Mouse (Mus musculus) CH12.LX (cell line): Measurements from ENCODE around the gene Uvrag. TPM values are rescaled to one million over a fixed set of nuclear protein-coding genes. Genes with fewer than 3 reads are reported as not detected.
A peak's percentile ranks its signal among the peaks of the same experiment; 100 is the strongest.

Source experiments
- DNase-seq: peaks from one replicate; pipeline ENCODE4 v3.0.0-alpha.2; 2013; ENCODE audit errors: extremely low read depth
- H3K27ac ChIP-seq: 2 replicates; pipeline ENCODE4 v1.5.1; 2012; ENCODE audit warnings: low read depth, mild to moderate bottlenecking, control low read depth, moderate library complexity; ENCODE audit not compliant: insufficient read depth
- H3K27me3 ChIP-seq: replicated peaks from 2 replicates; pipeline ENCODE3; 2012; ENCODE audit warnings: inconsistent platforms
- H3K36me3 ChIP-seq, 2 experiments: replicated peaks in 1 of 2; 2 replicates each; pipeline versions ENCODE3 to v1.6.1; 2012; ENCODE audit warnings: inconsistent platforms in 1 of 2, low read length in 1 of 2, mild to moderate bottlenecking in 1 of 2, mixed read lengths in 1 of 2, moderate library complexity in 1 of 2; ENCODE audit not compliant: control insufficient read depth in 1 of 2, insufficient read depth in 1 of 2
- H3K4me1 ChIP-seq, 2 experiments: 2 replicates each; pipeline ENCODE4 v1.6.1; 2012; ENCODE audit warnings: inconsistent platforms in 1 of 2, moderate library complexity in 1 of 2; ENCODE audit not compliant: insufficient read depth in 2 of 2, control insufficient read depth in 1 of 2
- H3K4me2 ChIP-seq: 2 replicates; pipeline ENCODE4 v1.6.1; 2012; ENCODE audit warnings: low read depth, mild to moderate bottlenecking, control low read depth; ENCODE audit not compliant: poor library complexity, insufficient read depth, severe bottlenecking
- H3K4me3 ChIP-seq, 3 experiments: fragments of 150-350 bp in 1 of 3; sonication (generic) in 1 of 3; replicated peaks in 1 of 3; 2 replicates each; pipeline versions ENCODE3 to v1.5.1; 2011 to 2012; ENCODE audit warnings: low read depth in 2 of 3, low read length in 2 of 3, mild to moderate bottlenecking in 2 of 3, moderate library complexity in 2 of 3, control low read depth in 1 of 3, improper control_type of control experiment in 1 of 3, inconsistent platforms in 1 of 3, mixed read lengths in 1 of 3; ENCODE audit not compliant: poor library complexity in 1 of 3
- H3K79me2 ChIP-seq: replicated peaks from 2 replicates; pipeline ENCODE4 v1.6.1; 2012; ENCODE audit warnings: mild to moderate bottlenecking, moderate library complexity; ENCODE audit not compliant: control insufficient read depth, poor library complexity, insufficient read depth, severe bottlenecking; ENCODE audit errors: extremely low read depth
- H3K9ac ChIP-seq: 2 replicates; pipeline ENCODE4 v1.6.1; 2012; ENCODE audit warnings: low read depth, mild to moderate bottlenecking, control low read depth, moderate library complexity; ENCODE audit not compliant: insufficient read depth
- H3K9me3 ChIP-seq: replicated peaks from 2 replicates; pipeline ENCODE3; 2012; ENCODE audit warnings: low read length, inconsistent platforms, mixed read lengths
- CHD2 ChIP-seq: IDR thresholded peaks from 2 replicates; pipeline ENCODE4 v1.6.1; 2011; ENCODE audit warnings: low read length, improper control_type of control experiment
- CTCF ChIP-seq, 2 experiments: IDR thresholded peaks in 1 of 2; conservative IDR thresholded peaks in 1 of 2; 2 replicates each; pipeline ENCODE4 v1.5.1; 2011 to 2012; ENCODE audit warnings: low read depth in 2 of 2, low read length in 2 of 2, improper control_type of control experiment in 1 of 2, inconsistent platforms in 1 of 2, mild to moderate bottlenecking in 1 of 2, moderate library complexity in 1 of 2
- ETS1 ChIP-seq: conservative IDR thresholded peaks from 2 replicates; pipeline ENCODE4 v1.6.1; 2012; ENCODE audit warnings: low read depth, mild to moderate bottlenecking, inconsistent platforms, low read length, improper control_type of control experiment, moderate library complexity
- HCFC1 ChIP-seq: IDR thresholded peaks from 2 replicates; pipeline ENCODE4 v1.6.1; 2012; ENCODE audit warnings: low read depth, mild to moderate bottlenecking, inconsistent platforms, low read length, improper control_type of control experiment
- KAT2A ChIP-seq: IDR thresholded peaks from 2 replicates; pipeline ENCODE4 v1.6.1; 2012; ENCODE audit warnings: low read length, improper control_type of control experiment, inconsistent platforms; ENCODE audit not compliant: insufficient replicate concordance
- MAFK ChIP-seq: IDR thresholded peaks from 2 replicates; pipeline ENCODE4 v1.6.1; 2011; ENCODE audit warnings: low read length, improper control_type of control experiment; ENCODE audit not compliant: insufficient replicate concordance
- MAX ChIP-seq: IDR thresholded peaks from 2 replicates; pipeline ENCODE4 v1.6.1; 2011; ENCODE audit warnings: low read length, improper control_type of control experiment
- MAZ ChIP-seq: IDR thresholded peaks from 2 replicates; pipeline ENCODE4 v1.6.1; 2012; ENCODE audit warnings: low read depth, mild to moderate bottlenecking, inconsistent platforms, low read length, improper control_type of control experiment, moderate library complexity
- MEF2A ChIP-seq: IDR thresholded peaks from 2 replicates; pipeline ENCODE4 v1.6.1; 2014; ENCODE audit warnings: low read depth, mild to moderate bottlenecking, inconsistent platforms, low read length, improper control_type of control experiment, borderline replicate concordance
- MYC ChIP-seq: IDR thresholded peaks from 2 replicates; pipeline ENCODE4 v1.6.1; 2011; ENCODE audit warnings: low read depth, mild to moderate bottlenecking, improper control_type of control experiment, low read length
- POLR2A ChIP-seq: IDR thresholded peaks from 2 replicates; pipeline ENCODE4 v1.6.1; 2011; ENCODE audit warnings: low read depth, mild to moderate bottlenecking, improper control_type of control experiment, low read length
- POLR2AphosphoS2 ChIP-seq: IDR thresholded peaks from 2 replicates; pipeline ENCODE4 v1.6.1; 2011; ENCODE audit warnings: low read depth, low read length, improper control_type of control experiment
- RAD21 ChIP-seq: IDR thresholded peaks from 2 replicates; pipeline ENCODE4 v1.6.1; 2011; ENCODE audit warnings: low read depth, mild to moderate bottlenecking, low read length, improper control_type of control experiment, moderate library complexity
- SMC3 ChIP-seq: IDR thresholded peaks from 2 replicates; pipeline ENCODE4 v1.6.1; 2011; ENCODE audit warnings: low read depth, low read length, improper control_type of control experiment
- USF1 ChIP-seq: IDR thresholded peaks from 2 replicates; pipeline ENCODE4 v1.6.1; 2014; ENCODE audit warnings: low read depth, mild to moderate bottlenecking, inconsistent platforms, low read length, improper control_type of control experiment
- USF2 ChIP-seq: conservative IDR thresholded peaks from 2 replicates; pipeline ENCODE4 v1.6.1; 2011; ENCODE audit warnings: low read depth, low read length, improper control_type of control experiment
- ZC3H11A ChIP-seq: IDR thresholded peaks from 2 replicates; pipeline ENCODE4 v1.6.1; 2012; ENCODE audit warnings: low read depth, mild to moderate bottlenecking, inconsistent platforms, low read length, improper control_type of control experiment
- ZKSCAN1 ChIP-seq: IDR thresholded peaks from 2 replicates; pipeline ENCODE4 v1.6.1; 2012; ENCODE audit warnings: low read depth, inconsistent platforms, low read length, improper control_type of control experiment, borderline replicate concordance
- dilution Hi-C: fragments of 300-500 bp; cut with MboI; formaldehyde crosslinking; loops from 2 replicates; pipeline ENCODE4 v1.14.3; 2020; ENCODE audit warnings: low sequenced_read_pairs; ENCODE audit not compliant: extremely low pct_unique_long_range_greater_than_20kb, extremely low pct_ligation_motif_present
- in situ Hi-C: fragments of 300-500 bp; cut with MboI; formaldehyde crosslinking; loops from 3 replicates; pipeline ENCODE4 v1.14.3; 2019; ENCODE audit warnings: low sequenced_read_pairs, low pct_ligation_motif_present, low pct_unique_long_range_greater_than_20kb, mixed read lengths
- polyA plus RNA-seq: library from polyadenylated mRNA; unstranded; fragments of >175 nt; gene quantifications from 2 replicates; pipeline ENCODE4 v1.2.1, GENCODE M21; 2012; ENCODE audit warnings: low read depth; ENCODE audit not compliant: insufficient read length
- total RNA-seq, 2 experiments: library from RNA; depleted of rRNA; stranded (reverse); fragments of 300-350 nt in 1 of 2; fragments of >200 nt in 1 of 2; gene quantifications; 2 replicates each; pipeline ENCODE4 v1.2.3; 2012 to 2014

Uvrag gene
- total and polyA plus RNA-seq, 3 experiments, result 20.6 to 47.4 (median 37.5) TPM

DNA sequence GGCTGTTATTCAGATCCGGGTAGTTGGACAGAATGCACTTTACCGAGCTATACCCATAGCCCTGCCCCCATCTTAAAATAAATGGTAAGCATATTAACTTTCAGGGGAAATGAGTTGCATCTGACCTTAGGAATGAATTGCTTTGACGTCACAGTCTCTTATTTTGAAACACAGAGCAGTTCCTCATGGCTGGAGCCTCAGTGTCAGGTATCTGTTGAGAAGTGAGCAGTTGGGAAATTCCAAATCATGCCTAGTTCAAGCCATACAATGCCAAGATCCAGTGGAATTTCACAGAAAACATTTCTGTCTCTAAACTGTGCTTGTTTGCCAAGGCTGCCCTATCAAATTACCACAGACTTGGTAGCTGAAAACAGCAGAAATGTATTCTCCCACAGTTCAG lies 2.3 kb upstream of the Uvrag start:
- no peak overlapping the region for H3K27ac ChIP-seq
- DNase-seq, result no peak
- in situ Hi-C loops, result no loop called here

DNA sequence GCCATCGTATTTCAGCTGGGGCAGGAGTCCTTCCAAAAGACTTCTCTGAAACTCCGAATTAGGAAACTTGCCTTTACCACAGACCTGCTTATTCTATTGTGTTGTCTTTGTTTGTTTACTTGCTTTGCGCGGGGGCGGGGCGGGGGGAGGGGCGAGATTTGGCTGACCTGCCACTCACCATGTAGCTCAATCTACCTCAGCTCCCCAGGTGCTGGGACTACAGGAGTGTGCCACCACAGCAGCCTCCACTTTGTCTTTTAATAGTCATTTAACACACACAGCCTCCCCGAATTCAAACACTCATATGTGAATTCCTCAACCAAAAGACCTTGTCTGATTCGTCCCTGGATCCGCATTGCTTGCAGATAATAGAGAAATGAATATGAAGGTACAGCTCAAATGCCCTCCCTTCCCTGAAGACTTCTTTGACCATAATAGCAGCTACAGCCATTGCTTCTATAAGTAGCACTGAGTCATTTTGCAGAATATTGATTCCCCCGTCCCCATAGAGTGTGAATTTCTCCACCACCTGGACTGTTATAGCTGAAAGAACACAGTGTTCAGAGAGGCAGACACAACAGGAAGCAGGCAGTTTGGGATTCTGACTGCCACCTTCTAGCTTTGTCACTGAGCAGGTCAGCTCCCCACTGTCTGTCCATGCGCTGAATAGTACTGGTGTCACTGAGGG lies 1.1 kb upstream of the Uvrag start:
- H3K79me2 ChIP-seq, result peaks cover 9% of the 10 kb centered on the region
- H3K9ac ChIP-seq, result peak overlapping the region; percentile 32; the same call in 1 of the 2 replicates
- in situ Hi-C loops (no loop called here), dilution Hi-C loops (no loop called here)
- no peak overlapping the region for H3K27ac ChIP-seq
- no peaks in the 10 kb centered on the region for H3K27me3 ChIP-seq
- H3K9me3 ChIP-seq, result no peaks in the 10 kb centered on the region
- peak overlapping the region; percentile 97 for H3K4me2 ChIP-seq
- no peak for TF ChIP-seq KAT2A
- no peak for TF ChIP-seq MYC
- TF ChIP-seq USF1, result no peak
- no peak for TF ChIP-seq POLR2AphosphoS2
- no peak for TF ChIP-seq ZKSCAN1
- TF ChIP-seq CTCF (conservative IDR thresholded peaks at IDR 0.05 in 1 of 2, IDR thresholded peaks at IDR 0.05 in 1 of 2; ENCODE audit: low read depth in 2 of 2, low read length in 2 of 2), result no peak
- TF ChIP-seq MEF2A, result no peak
- TF ChIP-seq SMC3, result no peak
- no peak for TF ChIP-seq CHD2
- no peak for TF ChIP-seq RAD21
- TF ChIP-seq POLR2A, result no peak
- no peak for TF ChIP-seq MAZ
- no peak for TF ChIP-seq MAX
- TF ChIP-seq ZC3H11A, result no peak
- TF ChIP-seq USF2, result no peak
- no peak for TF ChIP-seq MAFK
- H3K4me3 ChIP-seq, result peak overlapping the region; percentile 52 to 97 (median 56)
- H3K4me1 ChIP-seq, result peaks cover 16 to 63% of the 10 kb centered on the region in 2 experiments
- peaks cover 0 to 7% of the 10 kb centered on the region in 2 experiments for H3K36me3 ChIP-seq
- no peak for DNase-seq

More for the DNA sequence above, 2.3 kb upstream of the Uvrag start:
- Histone ChIP-seq H3K36me3 (no peaks in the 10 kb centered on the region), H3K9me3 (no peaks in the 10 kb centered on the region), H3K4me2 (no peak overlapping the region), H3K79me2 (peaks cover 9% of the 10 kb centered on the region), H3K9ac (no peak overlapping the region), H3K27me3 (no peaks in the 10 kb centered on the region), H3K4me1 (peaks cover 26 to 68% of the 10 kb centered on the region in 2 experiments), H3K4me3 (no peak overlapping the region)
- dilution Hi-C loops, result no loop called here
- TF ChIP-seq ETS1 (0 out of 2 replicates have a peak, but pooled peaks have one; percentile 14), HCFC1 (no peak)
